Mouse (Mus musculus): ENCODE results near the gene Cltrn.

Cltrn gene

GRCm38 (mm10) chrX:164088582-164088981, at the start of gene Cltrn:
Gene Cltrn, plus strand, starts transcription at chrX:164088830.
- no peak for DNase-seq (ENCODE audit: low spot score in 2 of 2)

- DNase-seq (ENCODE audit: low spot score in 2 of 2): no peak
These were observed 49.7 kb upstream of the Cltrn start for GRCm38 (mm10) chrX:164038882-164039281.

- no peak for DNase-seq (ENCODE audit: low spot score in 2 of 2)
These were observed 46.6 kb upstream of the Cltrn start for GRCm38 (mm10) chrX:164042069-164042468.

GRCm38 (mm10) chrX:164046736-164047135, 41.9 kb upstream of the Cltrn start:
- DNase-seq (ENCODE audit: low spot score in 2 of 2): no peak

- DNase-seq (ENCODE audit: low spot score in 2 of 2): no peak
These were observed 32.9 kb upstream of the Cltrn start for GRCm38 (mm10) chrX:164055726-164056125.

- DNase-seq (ENCODE audit: low spot score in 2 of 2): no peak
These were observed 30.1 kb upstream of the Cltrn start for GRCm38 (mm10) chrX:164058523-164058922.

- no peak for DNase-seq (ENCODE audit: low spot score in 2 of 2)
These were observed 29.6 kb upstream of the Cltrn start for GRCm38 (mm10) chrX:164059070-164059469.

- peak; percentile 39 to 57 for DNase-seq (ENCODE audit: low spot score in 2 of 2)
These were observed 22.4 kb upstream of the Cltrn start for GRCm38 (mm10) chrX:164066185-164066584.

GRCm38 (mm10) chrX:164068968-164069367, 19.7 kb upstream of the Cltrn start:
- DNase-seq (ENCODE audit: low spot score in 2 of 2): no peak

GRCm38 (mm10) chrX:164076040-164076775, 12.4 kb upstream of the Cltrn start, which contains the start of gene Siah1b:
Gene Siah1b, minus strand, starts transcription at chrX:164076493.
- DNase-seq (ENCODE audit: low spot score in 2 of 2): peak; percentile 91 to 92

GRCm38 (mm10) chrX:164082030-164082429, 6.6 kb upstream of the Cltrn start:
- DNase-seq (ENCODE audit: low spot score in 2 of 2): no peak

GRCm38 (mm10) chrX:164089916-164090315, 1.3 kb downstream of the Cltrn start:
- no peak for DNase-seq (ENCODE audit: low spot score in 2 of 2)

- DNase-seq (ENCODE audit: low spot score in 2 of 2): no peak
These were observed 3.9 kb downstream of the Cltrn start for GRCm38 (mm10) chrX:164092300-164093169.

GRCm38 (mm10) chrX:164093435-164093834, 4.8 kb downstream of the Cltrn start:
- no peak for DNase-seq (ENCODE audit: low spot score in 2 of 2)

GRCm38 (mm10) chrX:164095838-164096237, 7.2 kb downstream of the Cltrn start:
- DNase-seq (ENCODE audit: low spot score in 2 of 2): no peak

GRCm38 (mm10) chrX:164101483-164101882, 12.9 kb downstream of the Cltrn start:
- no peak for DNase-seq (ENCODE audit: low spot score in 2 of 2)

- DNase-seq (ENCODE audit: low spot score in 2 of 2): no peak
These were observed 13.6 kb downstream of the Cltrn start for GRCm38 (mm10) chrX:164102198-164102597.

GRCm38 (mm10) chrX:164102656-164103055, 14.0 kb downstream of the Cltrn start:
- DNase-seq (ENCODE audit: low spot score in 2 of 2): no peak

GRCm38 (mm10) chrX:164111146-164111545, 22.5 kb downstream of the Cltrn start:
- no peak for DNase-seq (ENCODE audit: low spot score in 2 of 2)

- DNase-seq (ENCODE audit: low spot score in 2 of 2): no peak
These were observed 25.1 kb downstream of the Cltrn start for GRCm38 (mm10) chrX:164113744-164114143.

GRCm38 (mm10) chrX:164123942-164124341, 35.3 kb downstream of the Cltrn start:
- no peak for DNase-seq (ENCODE audit: low spot score in 2 of 2)

GRCm38 (mm10) chrX:164133531-164133930, 44.9 kb downstream of the Cltrn start:
- no peak for DNase-seq (ENCODE audit: low spot score in 2 of 2)
